Mouse (Mus musculus): ENCODE measurements around the gene Polr2a. TPM values are rescaled to one million over a fixed set of nuclear protein-coding genes. Genes with fewer than 3 reads are reported as not detected.

Polr2a gene
- polyA plus RNA-seq, 1 experiment from 2014 or later, result 20.1 TPM

DNA sequence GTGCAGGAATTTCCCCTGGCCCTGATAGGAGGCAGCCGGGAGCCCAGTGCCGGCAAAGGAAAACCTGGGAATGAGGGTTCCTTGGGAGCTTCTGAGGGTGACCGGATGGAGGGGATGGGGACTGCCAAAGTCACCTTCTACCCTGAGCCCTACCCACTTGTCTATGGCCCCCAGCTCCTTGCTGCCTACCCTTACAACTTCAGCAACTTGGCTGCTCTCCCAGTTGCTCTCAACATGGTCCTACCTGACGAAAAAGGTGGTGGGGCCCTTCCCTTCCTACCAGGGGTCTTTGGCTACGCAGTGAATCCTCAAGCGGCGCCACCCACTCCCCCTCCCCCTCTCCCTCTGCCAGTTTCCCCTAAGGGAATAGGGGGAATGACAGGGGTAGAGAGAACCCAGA lies 20.5 kb upstream of the Polr2a start:
- 0 out of 2 replicates have a peak overlapping the region, but pooled peaks have one; percentile 5 for H3K4me2 ChIP-seq (ENCODE audit: low read length)
- no peak for ATAC-seq (ENCODE audit: insufficient number of reproducible peaks, insufficient read depth, low FRiP score, low read depth)
- no peak overlapping the region for H3K9ac ChIP-seq (ENCODE audit: low read length)

GRCm38 (mm10) chr11:69778258-69778982 lies 20.0 kb upstream of the Polr2a start:
- WGBS, result 60% methylated on average over 23 of the region's 23 CpGs
- H3K4me3 ChIP-seq (ENCODE audit: control insufficient read depth in 1 of 2, insufficient read depth in 1 of 2, low read depth in 1 of 2, low read length in 2 of 2), result no peak overlapping the region
- peaks cover 8 to 13% of the 10 kb centered on the region in 2 experiments for H3K4me1 ChIP-seq (ENCODE audit: control insufficient read depth in 2 of 2, insufficient read depth in 2 of 2, low read length in 2 of 2)
- ATAC-seq (ENCODE audit: insufficient number of reproducible peaks, insufficient read depth, low FRiP score, low read depth), result no peak
- no peaks in the 10 kb centered on the region for H3K27me3 ChIP-seq (ENCODE audit: control insufficient read depth, insufficient read depth, low read length)
- peak overlapping the region; percentile 5; the same call in 1 of the 2 replicates for H3K4me2 ChIP-seq (ENCODE audit: low read length)
- no peaks in the 10 kb centered on the region for H3K9me3 ChIP-seq (ENCODE audit: control insufficient read depth, low read length)
- H3K27ac ChIP-seq (replicated peaks in 1 of 2; ENCODE audit: control insufficient read depth in 1 of 2, insufficient read depth in 1 of 2, low read depth in 2 of 2, low read length in 2 of 2), result no peak overlapping the region
- 0 out of 2 replicates have a peak overlapping the region, but pooled peaks have one; percentile 25 for H3K9ac ChIP-seq (ENCODE audit: low read length)
- peaks cover 20% of the 10 kb centered on the region for H3K36me3 ChIP-seq (ENCODE audit: control insufficient read depth, insufficient read depth, low read length)

More for the DNA sequence above, 20.5 kb upstream of the Polr2a start:
- Histone ChIP-seq H3K27me3 (ENCODE audit: control insufficient read depth, insufficient read depth, low read length) (no peaks in the 10 kb centered on the region), H3K9me3 (ENCODE audit: control insufficient read depth, low read length) (no peaks in the 10 kb centered on the region), H3K27ac (replicated peaks in 1 of 2; ENCODE audit: control insufficient read depth in 1 of 2, insufficient read depth in 1 of 2, low read depth in 2 of 2, low read length in 2 of 2) (no peak overlapping the region), H3K36me3 (ENCODE audit: control insufficient read depth, insufficient read depth, low read length) (peaks cover 20% of the 10 kb centered on the region), H3K4me3 (ENCODE audit: control insufficient read depth in 1 of 2, insufficient read depth in 1 of 2, low read depth in 1 of 2, low read length in 2 of 2) (no peak overlapping the region), H3K4me1 (ENCODE audit: control insufficient read depth in 2 of 2, insufficient read depth in 2 of 2, low read length in 2 of 2) (peaks cover 8 to 13% of the 10 kb centered on the region in 2 experiments)
- WGBS, result 43% methylated on average over 7 of the region's 7 CpGs

DNA sequence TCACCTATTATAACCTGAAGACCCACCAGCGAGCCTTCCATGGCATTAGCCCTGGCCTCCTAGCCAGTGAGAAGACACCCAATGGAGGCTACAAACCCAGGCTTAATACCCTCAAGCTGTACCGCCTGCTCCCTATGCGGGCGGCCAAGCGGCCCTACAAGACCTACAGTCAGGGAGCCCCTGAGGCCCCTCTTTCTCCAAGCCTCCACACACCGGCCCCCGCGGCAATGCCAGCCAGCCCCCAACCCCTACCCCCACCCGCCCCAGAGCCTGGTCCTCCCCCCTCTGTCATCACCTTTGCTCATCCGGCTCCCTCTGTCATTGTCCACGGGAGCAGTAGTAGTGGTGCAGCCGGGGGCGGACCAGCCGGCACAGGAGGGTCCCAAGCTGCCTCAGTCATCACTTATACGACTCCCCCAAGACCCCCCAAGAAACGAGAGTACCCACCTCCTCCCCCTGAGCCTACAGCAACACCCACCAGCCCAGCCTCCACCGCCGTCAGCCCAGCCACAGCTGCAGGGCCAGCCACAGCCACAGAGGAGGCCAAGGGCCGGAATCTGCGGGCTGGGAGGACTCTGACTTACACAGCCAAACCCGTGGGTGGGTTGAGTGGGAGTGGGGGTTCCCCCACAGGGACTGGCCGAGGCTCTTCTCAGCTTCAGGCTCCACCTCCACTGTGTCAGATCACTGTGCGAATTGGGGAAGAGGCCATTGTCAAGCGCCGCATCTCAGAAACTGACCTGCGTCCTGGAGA lies 19.2 kb upstream of the Polr2a start:
- H3K4me2 ChIP-seq (ENCODE audit: low read length), result no peak overlapping the region
- peaks cover 8 to 13% of the 10 kb centered on the region in 2 experiments for H3K4me1 ChIP-seq (ENCODE audit: control insufficient read depth in 2 of 2, insufficient read depth in 2 of 2, low read length in 2 of 2)
- WGBS, result 64% methylated on average over 25 of the region's 26 CpGs
- H3K27me3 ChIP-seq (ENCODE audit: control insufficient read depth, insufficient read depth, low read length), result no peaks in the 10 kb centered on the region
- no peak overlapping the region for H3K9ac ChIP-seq (ENCODE audit: low read length)
- H3K9me3 ChIP-seq (ENCODE audit: control insufficient read depth, low read length), result no peaks in the 10 kb centered on the region
- no peak for ATAC-seq (ENCODE audit: insufficient number of reproducible peaks, insufficient read depth, low FRiP score, low read depth)
- H3K27ac ChIP-seq (replicated peaks in 1 of 2; ENCODE audit: control insufficient read depth in 1 of 2, insufficient read depth in 1 of 2, low read depth in 2 of 2, low read length in 2 of 2), result no peak overlapping the region
- H3K4me3 ChIP-seq (ENCODE audit: control insufficient read depth in 1 of 2, insufficient read depth in 1 of 2, low read depth in 1 of 2, low read length in 2 of 2), result no peak overlapping the region
- peaks cover 20% of the 10 kb centered on the region for H3K36me3 ChIP-seq (ENCODE audit: control insufficient read depth, insufficient read depth, low read length)

- no peaks in the 10 kb centered on the region for H3K9me3 ChIP-seq (ENCODE audit: control insufficient read depth, low read length)
- H3K4me3 ChIP-seq (ENCODE audit: control insufficient read depth in 1 of 2, insufficient read depth in 1 of 2, low read depth in 1 of 2, low read length in 2 of 2), result no peak overlapping the region
- H3K27ac ChIP-seq (replicated peaks in 1 of 2; ENCODE audit: control insufficient read depth in 1 of 2, insufficient read depth in 1 of 2, low read depth in 2 of 2, low read length in 2 of 2), result no peak overlapping the region
- no peak overlapping the region for H3K4me2 ChIP-seq (ENCODE audit: low read length)
- peaks cover 20% of the 10 kb centered on the region for H3K36me3 ChIP-seq (ENCODE audit: control insufficient read depth, insufficient read depth, low read length)
- 82% methylated on average over 20 of the region's 20 CpGs for WGBS
- H3K27me3 ChIP-seq (ENCODE audit: control insufficient read depth, insufficient read depth, low read length), result no peaks in the 10 kb centered on the region
- no peak overlapping the region for H3K9ac ChIP-seq (ENCODE audit: low read length)
- ATAC-seq (ENCODE audit: insufficient number of reproducible peaks, insufficient read depth, low FRiP score, low read depth), result no peak
- peaks cover 8 to 13% of the 10 kb centered on the region in 2 experiments for H3K4me1 ChIP-seq (ENCODE audit: control insufficient read depth in 2 of 2, insufficient read depth in 2 of 2, low read length in 2 of 2)
Observed at GRCm38 (mm10) chr11:69776488-69776887, 18.1 kb upstream of the Polr2a start.

DNA sequence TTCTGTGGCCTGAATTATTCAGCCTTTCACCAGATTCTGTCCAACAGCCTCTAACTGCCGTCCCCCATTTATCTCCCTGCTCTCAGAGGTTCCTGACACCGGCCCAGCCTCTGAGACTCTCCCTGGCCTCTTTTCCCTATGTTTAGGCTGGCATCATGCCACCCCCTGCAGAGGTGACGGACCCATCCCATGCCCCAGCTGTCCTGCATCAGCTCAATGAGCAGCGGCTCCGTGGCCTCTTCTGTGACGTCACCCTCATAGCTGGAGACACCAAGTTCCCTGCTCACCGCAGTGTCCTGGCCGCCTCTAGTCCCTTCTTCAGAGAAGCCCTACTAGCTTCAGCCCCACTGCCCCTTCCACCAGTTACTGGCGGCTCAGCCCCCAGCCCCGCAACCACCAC lies 17.3 kb upstream of the Polr2a start:
- H3K9me3 ChIP-seq (ENCODE audit: control insufficient read depth, low read length), result no peaks in the 10 kb centered on the region
- WGBS, result 63% methylated on average over 10 of the region's 10 CpGs
- H3K27me3 ChIP-seq (ENCODE audit: control insufficient read depth, insufficient read depth, low read length), result no peaks in the 10 kb centered on the region
- no peak for ATAC-seq (ENCODE audit: insufficient number of reproducible peaks, insufficient read depth, low FRiP score, low read depth)
- H3K36me3 ChIP-seq (ENCODE audit: control insufficient read depth, insufficient read depth, low read length), result peaks cover 20% of the 10 kb centered on the region
- H3K4me3 ChIP-seq (ENCODE audit: control insufficient read depth in 1 of 2, insufficient read depth in 1 of 2, low read depth in 1 of 2, low read length in 2 of 2), result no peak overlapping the region
- H3K4me2 ChIP-seq (ENCODE audit: low read length), result no peak overlapping the region
- H3K9ac ChIP-seq (ENCODE audit: low read length), result no peak overlapping the region
- no peak overlapping the region for H3K27ac ChIP-seq (replicated peaks in 1 of 2; ENCODE audit: control insufficient read depth in 1 of 2, insufficient read depth in 1 of 2, low read depth in 2 of 2, low read length in 2 of 2)
- H3K4me1 ChIP-seq (ENCODE audit: control insufficient read depth in 2 of 2, insufficient read depth in 2 of 2, low read length in 2 of 2), result peaks cover 8 to 13% of the 10 kb centered on the region in 2 experiments

GRCm38 (mm10) chr11:69774961-69775360 lies 16.5 kb upstream of the Polr2a start:
- no peak overlapping the region for H3K9ac ChIP-seq (ENCODE audit: low read length)
- ATAC-seq (ENCODE audit: insufficient number of reproducible peaks, insufficient read depth, low FRiP score, low read depth), result no peak
- peaks cover 20% of the 10 kb centered on the region for H3K36me3 ChIP-seq (ENCODE audit: control insufficient read depth, insufficient read depth, low read length)

GRCm38 (mm10) chr11:69767625-69767909 lies 9.1 kb upstream of the Polr2a start:
- Histone ChIP-seq H3K9ac (ENCODE audit: low read length) (peak overlapping the region; percentile 99), H3K4me2 (ENCODE audit: low read length) (peak overlapping the region; percentile 80), H3K4me1 (ENCODE audit: control insufficient read depth in 2 of 2, insufficient read depth in 2 of 2, low read length in 2 of 2) (peaks cover 17 to 25% of the 10 kb centered on the region in 2 experiments), H3K36me3 (ENCODE audit: control insufficient read depth, insufficient read depth, low read length) (no peaks in the 10 kb centered on the region), H3K9me3 (ENCODE audit: control insufficient read depth, low read length) (no peaks in the 10 kb centered on the region), H3K27me3 (ENCODE audit: control insufficient read depth, insufficient read depth, low read length) (no peaks in the 10 kb centered on the region), H3K27ac (replicated peaks in 1 of 2; ENCODE audit: control insufficient read depth in 1 of 2, insufficient read depth in 1 of 2, low read depth in 2 of 2, low read length in 2 of 2) (peak overlapping the region; percentile 55 to 97; a peak in 2 of 4 replicates), H3K4me3 (ENCODE audit: control insufficient read depth in 1 of 2, insufficient read depth in 1 of 2, low read depth in 1 of 2, low read length in 2 of 2) (peak overlapping the region; percentile 64 to 96; a peak in 3 of 4 replicates)
- WGBS, result 48% methylated on average over 4 of the region's 4 CpGs
- no peak for ATAC-seq (ENCODE audit: insufficient number of reproducible peaks, insufficient read depth, low FRiP score, low read depth)

More at GRCm38 (mm10) chr11:69774961-69775360, 16.5 kb upstream of the Polr2a start:
- H3K9me3 ChIP-seq (ENCODE audit: control insufficient read depth, low read length), result no peaks in the 10 kb centered on the region
- no peak overlapping the region for H3K27ac ChIP-seq (replicated peaks in 1 of 2; ENCODE audit: control insufficient read depth in 1 of 2, insufficient read depth in 1 of 2, low read depth in 2 of 2, low read length in 2 of 2)
- no peak overlapping the region for H3K4me3 ChIP-seq (ENCODE audit: control insufficient read depth in 1 of 2, insufficient read depth in 1 of 2, low read depth in 1 of 2, low read length in 2 of 2)
- WGBS, result 50% methylated on average over 5 of the region's 5 CpGs
- H3K4me2 ChIP-seq (ENCODE audit: low read length), result no peak overlapping the region
- peaks cover 8 to 13% of the 10 kb centered on the region in 2 experiments for H3K4me1 ChIP-seq (ENCODE audit: control insufficient read depth in 2 of 2, insufficient read depth in 2 of 2, low read length in 2 of 2)
- no peaks in the 10 kb centered on the region for H3K27me3 ChIP-seq (ENCODE audit: control insufficient read depth, insufficient read depth, low read length)

Data from heart, embryonic 14.5 days (tissue).